Comparison of ENCODE assay signal across 21 mouse cellular contexts in genomic region chr1:147237565-147237964, GRCm38 (mm10).
A peak's percentile ranks its signal among the peaks of the same experiment; 100 is the strongest.
DNase-seq lines count a peak whose midpoint lies in the region; ATAC-seq and TF ChIP-seq lines count a peak whose summit lies in the region.
"Had no signal": no experiment of that assay in that cellular context is flagged by ENCODE, and none has a peak within 500 bp of the region (broad histone marks: within the 10 kb centered on the region; RNA-seq: fewer than 3 reads in every experiment).

No protein-coding gene starts in this region.

- H3K27me3 ChIP-seq in embryonic facial prominence, embryonic 14.5 days (replicated peaks; ENCODE audit: control insufficient read depth, insufficient read depth, low read length), result no peaks in the 10 kb centered on the region
- H3K27me3 ChIP-seq in embryonic facial prominence, embryonic 10.5 days (replicated peaks; ENCODE audit: low read depth, poor library complexity, severe bottlenecking), result no peaks in the 10 kb centered on the region
- H3K27me3 ChIP-seq in CH12.LX (replicated peaks), result no peaks in the 10 kb centered on the region
- no peaks in the 10 kb centered on the region for H3K27me3 ChIP-seq in myocyte (ENCODE audit: control insufficient read depth, insufficient read depth, insufficient read length)
- H3K27me3 ChIP-seq: embryonic facial prominence, embryonic 13.5 days; forebrain, embryonic 13.5 days; forebrain, embryonic 15.5 days; Patski had no signal

- TF ChIP-seq CTCF in CH12.LX (conservative IDR thresholded peaks at IDR 0.05 in 1 of 2, IDR thresholded peaks at IDR 0.05 in 1 of 2; ENCODE audit: low read depth in 2 of 2, low read length in 2 of 2), result no peak

- 56% methylated on average over 3 of the region's 3 CpGs for WGBS in embryonic facial prominence, embryonic 14.5 days
- WGBS in embryonic facial prominence, embryonic 10.5 days, result 95% methylated on average over 3 of the region's 3 CpGs

- no peak for TF ChIP-seq EP300 in CH12.LX (IDR thresholded peaks at IDR 0.05; ENCODE audit: low read length)

- H3K4me3 ChIP-seq in embryonic facial prominence, embryonic 14.5 days (ENCODE audit: low read depth, low read length), result no peak overlapping the region
- no peak overlapping the region for H3K4me3 ChIP-seq in embryonic facial prominence, embryonic 10.5 days
- H3K4me3 ChIP-seq in CH12.LX (replicated peaks in 1 of 3; ENCODE audit: low read depth in 2 of 3, low read length in 2 of 3, poor library complexity in 1 of 3) (no peak overlapping the region), myocyte (no peak overlapping the region)
- H3K4me3 ChIP-seq: embryonic facial prominence, embryonic 13.5 days; forebrain, embryonic 13.5 days; forebrain, embryonic 15.5 days had no signal

- TF ChIP-seq POLR2A in CH12.LX (IDR thresholded peaks at IDR 0.05; ENCODE audit: low read depth, low read length) (no peak), myocyte (IDR thresholded peaks at IDR 0.05; ENCODE audit: insufficient read length, low read depth) (no peak)

- no peak overlapping the region for H3K27ac ChIP-seq in embryonic facial prominence, embryonic 14.5 days (replicated peaks; ENCODE audit: low read depth, low read length)
- no peak overlapping the region for H3K27ac ChIP-seq in embryonic facial prominence, embryonic 10.5 days (replicated peaks)
- no peak overlapping the region for H3K27ac ChIP-seq in CH12.LX (ENCODE audit: insufficient read depth, low read depth)
- H3K27ac ChIP-seq: embryonic facial prominence, embryonic 13.5 days; forebrain, embryonic 13.5 days; forebrain, embryonic 15.5 days had no signal

- no peaks in the 10 kb centered on the region for H3K4me1 ChIP-seq in embryonic facial prominence, embryonic 14.5 days (ENCODE audit: control insufficient read depth, insufficient read depth, low read length)
- no peaks in the 10 kb centered on the region for H3K4me1 ChIP-seq in embryonic facial prominence, embryonic 10.5 days
- no peaks in the 10 kb centered on the region for H3K4me1 ChIP-seq in CH12.LX (ENCODE audit: control insufficient read depth in 1 of 2, insufficient read depth in 2 of 2)
- H3K4me1 ChIP-seq: embryonic facial prominence, embryonic 13.5 days; forebrain, embryonic 13.5 days; forebrain, embryonic 15.5 days had no signal

- H3K4me2 ChIP-seq in embryonic facial prominence, embryonic 14.5 days (ENCODE audit: low read depth, low read length), result no peak overlapping the region
- no peak overlapping the region for H3K4me2 ChIP-seq in CH12.LX (ENCODE audit: insufficient read depth, low read depth, poor library complexity, severe bottlenecking)
- H3K4me2 ChIP-seq in myocyte (ENCODE audit: low read depth), result peak overlapping the region; percentile 0
- H3K4me2 ChIP-seq: embryonic facial prominence, embryonic 13.5 days; forebrain, embryonic 13.5 days; forebrain, embryonic 15.5 days had no signal

- in situ Hi-C loops in CH12.LX (cut with MboI; ENCODE audit: low pct_ligation_motif_present, low pct_unique_long_range_greater_than_20kb, low sequenced_read_pairs), result no loop called here

- TF ChIP-seq RAD21 in CH12.LX (IDR thresholded peaks at IDR 0.05; ENCODE audit: low read depth, low read length), result no peak

- H3K9ac ChIP-seq in embryonic facial prominence, embryonic 14.5 days (ENCODE audit: low read depth, low read length), result no peak overlapping the region
- no peak overlapping the region for H3K9ac ChIP-seq in CH12.LX (ENCODE audit: insufficient read depth, low read depth)
- H3K9ac ChIP-seq: embryonic facial prominence, embryonic 13.5 days; forebrain, embryonic 13.5 days; forebrain, embryonic 15.5 days had no signal

- peak; percentile 4 for DNase-seq in embryonic facial prominence, embryonic 14.5 days (ENCODE audit: low spot score)
- DNase-seq in embryonic facial prominence, embryonic 10.5 days (ENCODE audit: low spot score), result no peak
- DNase-seq in 416B (ENCODE audit: low read depth) (peak; percentile 64), CH12.LX (ENCODE audit: extremely low read depth) (no peak)
- no peak for DNase-seq in kidney, postnatal 14 days
- no peak for DNase-seq in retina, embryonic 14.5 days (ENCODE audit: low spot score)
- DNase-seq: adrenal gland, adult 8-10 months; adrenal gland, postnatal 14 days; adrenal gland, postnatal 36 days; cerebellum, adult 11-12 months; cerebellum, adult 2 months; cerebellum, adult 9-10 months; cerebellum, postnatal 10 days; cerebellum, postnatal 25 days had no signal

- no peak overlapping the region for H3ac ChIP-seq in myocyte (ENCODE audit: control insufficient read depth, insufficient read length)

- ATAC-seq in embryonic facial prominence, embryonic 14.5 days (ENCODE audit: low read depth), result no peak
- ATAC-seq: activated CD4-positive, CD25-positive, alpha-beta regulatory T cell, adult 4 months; CD4-positive, CD25-positive, alpha-beta regulatory T cell, adult 4 months; forebrain, embryonic 13.5 days; forebrain, embryonic 15.5 days; Patski had no signal

- dilution Hi-C loops in CH12.LX (cut with MboI; ENCODE audit: extremely low pct_ligation_motif_present, extremely low pct_unique_long_range_greater_than_20kb, low sequenced_read_pairs), result no loop called here

- no peaks in the 10 kb centered on the region for H3K9me3 ChIP-seq in embryonic facial prominence, embryonic 14.5 days (ENCODE audit: control insufficient read depth, low read length)
- no peaks in the 10 kb centered on the region for H3K9me3 ChIP-seq in embryonic facial prominence, embryonic 10.5 days
- H3K9me3 ChIP-seq in CH12.LX (replicated peaks; ENCODE audit: low read length), result peaks cover 17% of the 10 kb centered on the region
- H3K9me3 ChIP-seq: embryonic facial prominence, embryonic 13.5 days; forebrain, embryonic 13.5 days; forebrain, embryonic 15.5 days had no signal

- H3K79me2 ChIP-seq in CH12.LX (replicated peaks; ENCODE audit: control insufficient read depth, extremely low read depth, insufficient read depth, poor library complexity, severe bottlenecking) (no peaks in the 10 kb centered on the region), myocyte (ENCODE audit: control insufficient read depth, insufficient read depth) (no peaks in the 10 kb centered on the region)

- no peaks in the 10 kb centered on the region for H3K36me3 ChIP-seq in embryonic facial prominence, embryonic 14.5 days (ENCODE audit: control insufficient read depth, insufficient read depth, low read length)
- no peaks in the 10 kb centered on the region for H3K36me3 ChIP-seq in embryonic facial prominence, embryonic 10.5 days (replicated peaks)
- H3K36me3 ChIP-seq in CH12.LX (replicated peaks in 1 of 2; ENCODE audit: control insufficient read depth in 1 of 2, insufficient read depth in 1 of 2, low read length in 1 of 2) (no peaks in the 10 kb centered on the region), myocyte (ENCODE audit: control insufficient read depth, insufficient read depth) (no peaks in the 10 kb centered on the region)
- H3K36me3 ChIP-seq: embryonic facial prominence, embryonic 13.5 days; forebrain, embryonic 15.5 days had no signal

TF ChIP-seq in CH12.LX, 34 proteins besides CTCF, POLR2A, EP300 and RAD21:
- no peak for TF ChIP-seq HCFC1 (IDR thresholded peaks at IDR 0.05; ENCODE audit: low read depth, low read length)
- no peak for TF ChIP-seq GABPA (IDR thresholded peaks at IDR 0.05; ENCODE audit: insufficient replicate concordance, low read depth, low read length)
- TF ChIP-seq ZNF384 (IDR thresholded peaks at IDR 0.05; ENCODE audit: low read depth, low read length), result peak; percentile 51; the same call in 1 of the 2 replicates
- no peak for TF ChIP-seq TCF12 (IDR thresholded peaks at IDR 0.05; ENCODE audit: low read depth, low read length)
- TF ChIP-seq NELFE (IDR thresholded peaks at IDR 0.05; ENCODE audit: low read depth, low read length), result no peak
- no peak for TF ChIP-seq NRF1 (IDR thresholded peaks at IDR 0.05; ENCODE audit: low read depth, low read length)

TF ChIP-seq in myocyte, 11 proteins besides CTCF, POLR2A, EP300 and RAD21:
- no peak for TF ChIP-seq USF1 (IDR thresholded peaks at IDR 0.05; ENCODE audit: low read depth)
- no peak for TF ChIP-seq TCF3 (IDR thresholded peaks at IDR 0.05; ENCODE audit: insufficient read length, low read depth)
- no peak for TF ChIP-seq POLR2AphosphoS2 (IDR thresholded peaks at IDR 0.05; ENCODE audit: insufficient read length, low read depth)
- no peak for TF ChIP-seq E2F4 (IDR thresholded peaks at IDR 0.05; ENCODE audit: insufficient read depth)
- peak in 2 of 3 experiments; percentile 20 to 45 for TF ChIP-seq MYOD1 (IDR thresholded peaks at IDR 0.05; ENCODE audit: control insufficient read depth in 1 of 3, insufficient read length in 2 of 3, low read depth in 2 of 3)
- no peak for TF ChIP-seq MAX (IDR thresholded peaks at IDR 0.05; ENCODE audit: low read depth)
- TF ChIP-seq MYOG (IDR thresholded peaks at IDR 0.05; ENCODE audit: control insufficient read depth in 1 of 3, insufficient read depth in 1 of 3, insufficient read length in 2 of 3, low read depth in 2 of 3), result no peak
- TF ChIP-seq TCF12 (IDR thresholded peaks at IDR 0.05; ENCODE audit: insufficient read depth, poor library complexity, severe bottlenecking), result no peak

Comparison
In these comparisons a context has a peak if more than half of its experiments do, and no peak if none do; other contexts are left out.
1. DNase-seq: peak in embryonic facial prominence, embryonic 14.5 days (single experiment) and 416B (single experiment); none in embryonic facial prominence, embryonic 10.5 days (single experiment), CH12.LX (single experiment), kidney, postnatal 14 days (single experiment) and retina, embryonic 14.5 days (single experiment).